Mouse (Mus musculus) mature B cell (primary cell): ENCODE measurements around the gene Flvcr1.

Source experiments
- in situ Hi-C: fragments of 300-500 bp; cut with MboI; formaldehyde crosslinking; loops from 2 replicates; pipeline ENCODE4 v1.14.3; 2019

Flvcr1 gene

DNA sequence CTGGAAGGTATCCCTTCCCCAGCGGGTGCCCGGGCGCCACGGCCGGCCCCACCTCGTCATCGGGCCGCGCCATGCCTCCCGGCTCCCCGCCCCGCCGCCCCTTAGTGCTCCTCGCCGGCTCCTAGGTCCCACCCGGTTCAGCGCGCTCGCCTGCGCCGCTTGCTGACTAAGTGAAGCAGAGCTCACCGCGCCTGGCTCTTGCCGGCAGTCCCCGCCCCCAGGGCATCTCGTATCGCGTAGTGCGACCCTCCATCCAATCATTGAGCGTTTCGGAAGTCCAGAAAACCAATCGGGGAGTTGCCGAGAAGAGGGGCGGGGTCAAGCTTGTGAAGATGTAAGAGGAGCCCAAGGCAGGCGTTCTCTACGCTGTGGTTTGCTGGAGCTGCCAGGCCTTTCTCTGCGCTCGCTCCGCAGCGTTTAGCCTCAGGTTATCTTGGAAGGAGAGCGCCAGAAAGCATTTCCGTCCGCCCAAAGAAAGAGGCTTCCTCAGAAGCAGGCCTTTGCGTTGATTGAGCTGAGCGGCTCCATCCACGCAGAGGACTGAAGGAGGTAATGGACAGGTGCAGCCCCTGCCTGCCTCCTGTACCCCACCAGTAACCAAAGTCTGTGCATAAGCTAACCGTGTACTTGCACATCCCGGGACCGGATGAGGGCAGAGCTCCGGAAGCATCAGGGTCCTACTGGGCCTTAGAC lies at the start of gene Flvcr1:
Flvcr1 (minus strand) TSS at position 138 of the 693 bp plus-strand sequence.
- in situ Hi-C loops: no loop called here

DNA sequence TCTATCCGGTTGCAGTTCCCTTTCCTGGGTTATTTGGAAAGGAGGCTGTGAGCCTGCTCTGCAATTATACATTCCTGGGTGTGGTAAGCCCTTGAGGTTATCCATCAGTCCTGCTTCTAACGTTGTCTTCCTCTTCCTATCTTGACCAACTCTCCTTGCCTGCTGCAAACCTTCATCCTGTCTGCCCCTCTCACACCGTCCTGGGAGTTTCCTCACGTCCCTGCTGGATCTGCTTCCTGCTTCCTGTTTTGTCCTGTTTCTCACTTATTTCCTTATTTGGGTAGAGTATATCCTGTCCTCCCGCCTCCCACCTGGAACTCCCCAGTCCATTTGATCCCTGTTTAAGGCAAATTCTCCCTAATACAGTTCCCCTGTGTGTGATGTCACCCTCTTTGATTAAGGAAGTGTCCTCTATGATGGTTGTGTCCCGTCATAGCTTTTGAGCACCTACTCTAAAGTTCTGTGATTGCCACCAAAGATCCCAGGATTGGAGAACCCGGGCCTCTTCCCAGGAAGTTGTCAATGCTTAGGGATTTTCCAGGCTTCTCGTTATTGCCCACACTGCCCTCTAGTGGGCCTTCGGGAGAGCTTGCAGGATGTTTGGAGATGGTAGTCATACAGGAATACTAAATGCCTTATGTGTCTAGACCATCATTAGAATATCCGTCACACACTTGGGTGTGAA lies 49.4 kb upstream of the Flvcr1 start:
- in situ Hi-C loops: no loop called here

DNA sequence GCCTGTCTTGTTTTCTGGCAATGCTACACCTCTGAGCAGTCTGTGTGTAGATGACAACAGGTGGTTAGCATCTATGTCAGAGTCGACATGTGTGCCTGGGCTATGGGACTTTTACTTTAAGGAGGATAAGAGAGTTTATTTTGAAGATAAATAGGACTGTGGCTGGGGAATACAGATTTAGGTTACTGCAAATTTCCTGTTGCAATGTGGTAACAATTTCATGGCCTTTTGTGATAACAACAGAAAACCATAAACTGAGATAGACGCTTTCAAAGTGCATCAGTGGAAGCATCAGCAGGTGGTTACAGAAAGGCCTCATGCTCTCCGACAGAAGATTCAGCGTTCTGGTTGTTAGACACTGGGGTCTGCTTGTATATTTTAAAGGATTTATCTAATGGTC lies 47.5 kb upstream of the Flvcr1 start:
- in situ Hi-C loops: no loop called here

DNA sequence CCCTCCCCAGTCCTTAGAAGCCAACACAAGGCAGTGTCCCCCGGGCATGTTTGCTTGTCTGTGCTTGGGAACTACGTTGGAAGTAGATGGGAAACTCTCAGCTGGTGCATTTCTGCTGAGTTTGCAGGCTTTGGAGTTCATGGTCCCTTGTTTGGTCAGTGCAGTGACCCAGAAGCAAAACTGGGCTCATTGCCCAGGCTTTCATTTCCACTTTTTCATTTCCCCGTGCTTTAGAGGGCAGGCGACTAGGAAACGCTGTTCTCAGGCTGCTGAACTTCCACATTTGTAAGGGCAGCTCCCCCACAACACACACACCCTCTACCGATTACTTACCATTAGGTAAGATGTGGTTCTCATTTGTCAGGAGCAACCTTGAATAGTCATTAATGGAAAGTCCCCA lies 47.0 kb upstream of the Flvcr1 start:
- in situ Hi-C loops: no loop called here

DNA sequence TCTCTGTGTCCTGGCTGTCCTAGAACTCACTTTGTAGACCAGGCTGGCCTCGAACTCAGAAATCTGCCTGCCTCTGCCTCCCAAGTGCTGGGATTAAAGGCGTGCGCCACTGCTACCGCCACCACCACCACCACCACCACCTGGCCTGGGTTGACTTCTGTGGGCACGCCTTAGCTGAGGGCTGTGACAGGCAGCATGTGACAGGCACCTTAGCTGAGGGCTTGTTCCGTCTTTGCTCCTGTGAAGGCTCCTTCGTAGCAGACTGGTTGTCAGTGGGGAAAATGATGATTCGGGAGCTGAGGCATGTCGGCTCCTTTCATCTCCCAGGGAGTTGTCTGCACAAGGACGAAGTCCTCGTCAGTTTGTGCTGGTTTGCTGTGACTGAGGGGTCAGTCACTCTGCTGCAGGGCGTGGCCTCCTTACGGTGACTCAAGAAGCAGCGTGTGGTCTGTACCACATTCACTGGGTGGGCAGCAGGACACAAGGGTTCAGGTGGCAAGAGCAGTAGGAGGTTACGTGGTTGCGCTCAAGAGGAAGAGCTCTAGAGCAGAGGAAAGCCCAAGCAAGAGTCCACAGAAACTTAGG lies 46.5 kb upstream of the Flvcr1 start:
- in situ Hi-C loops: no loop called here

DNA sequence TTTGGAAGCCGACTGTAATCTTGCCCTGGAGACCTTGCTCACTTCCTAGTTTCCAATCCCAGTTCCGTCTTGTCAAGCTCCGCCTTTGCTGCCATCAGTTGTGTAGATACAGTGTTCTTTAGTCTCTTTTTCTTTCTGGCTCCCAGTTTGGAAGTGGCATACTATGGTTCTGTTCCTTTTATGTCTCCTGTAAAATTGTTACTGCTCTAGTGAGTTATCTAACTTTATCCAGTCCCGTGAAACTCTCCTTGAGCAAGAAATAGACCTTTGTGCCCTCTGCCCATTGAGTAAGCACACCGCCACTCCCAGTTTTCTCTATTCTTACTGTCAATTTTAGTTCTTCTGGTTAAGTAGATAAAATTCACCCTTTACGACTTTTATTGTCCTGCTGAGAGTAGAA lies 45.7 kb upstream of the Flvcr1 start:
- in situ Hi-C loops: no loop called here

DNA sequence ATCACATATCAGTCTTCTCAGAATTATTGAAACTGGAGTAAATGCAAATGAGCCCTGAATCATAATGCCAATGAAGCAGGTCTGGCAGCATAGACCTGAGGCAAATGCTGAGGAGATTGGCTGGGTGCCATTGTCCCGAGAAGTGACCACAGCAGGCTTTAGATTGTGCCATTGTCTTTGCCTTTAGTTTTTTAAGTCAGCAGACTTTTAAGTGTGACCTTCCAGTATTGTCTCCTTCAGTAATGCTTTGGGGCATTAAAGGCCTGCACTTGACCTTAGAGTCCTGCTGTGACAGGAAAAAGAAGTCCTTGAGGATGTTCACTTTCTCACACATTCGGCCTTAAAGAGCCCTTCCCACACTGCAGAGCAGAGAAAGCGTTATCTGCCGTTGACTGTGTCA lies 44.3 kb upstream of the Flvcr1 start:
- in situ Hi-C loops: no loop called here

DNA sequence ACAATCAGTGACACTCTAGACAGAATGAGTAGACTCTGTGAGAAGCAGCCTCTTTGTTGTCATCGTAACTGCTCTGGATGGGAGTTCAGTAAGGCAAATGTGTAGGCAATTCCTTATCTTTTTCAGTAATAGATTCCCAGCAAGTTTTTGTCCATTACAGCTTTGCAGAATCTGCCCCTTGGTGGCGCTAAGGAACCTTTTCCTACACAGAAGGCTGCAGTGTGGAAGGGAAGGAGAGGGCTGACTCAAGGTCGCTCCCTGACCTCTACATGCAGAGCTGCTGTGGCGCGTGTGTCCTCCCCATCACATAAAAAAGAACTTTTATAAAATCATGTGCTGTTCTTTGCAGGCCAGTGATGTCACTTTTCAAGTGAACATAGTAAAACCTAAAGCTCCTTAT lies 42.4 kb upstream of the Flvcr1 start:
- in situ Hi-C loops: no loop called here

DNA sequence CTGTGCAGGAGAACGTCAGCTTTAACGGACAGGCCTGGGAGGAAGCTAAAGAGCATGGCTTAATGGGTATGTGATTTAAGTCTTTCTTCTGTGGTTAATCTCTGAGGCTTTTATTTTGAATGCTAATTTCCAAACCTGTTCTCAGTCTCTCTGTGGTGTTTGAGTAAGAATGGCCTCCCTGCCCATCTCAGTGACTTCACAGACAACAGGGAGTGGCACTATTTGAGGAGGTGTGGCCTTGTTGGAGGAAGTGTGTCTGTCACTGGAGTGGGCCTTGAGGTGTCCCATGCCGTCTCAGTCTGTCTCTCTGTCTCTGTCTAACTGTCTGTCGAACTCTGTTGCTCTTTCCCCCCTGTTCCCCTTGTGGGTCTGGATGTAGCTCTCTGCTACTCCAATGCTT lies 39.2 kb upstream of the Flvcr1 start:
- in situ Hi-C loops: no loop called here

DNA sequence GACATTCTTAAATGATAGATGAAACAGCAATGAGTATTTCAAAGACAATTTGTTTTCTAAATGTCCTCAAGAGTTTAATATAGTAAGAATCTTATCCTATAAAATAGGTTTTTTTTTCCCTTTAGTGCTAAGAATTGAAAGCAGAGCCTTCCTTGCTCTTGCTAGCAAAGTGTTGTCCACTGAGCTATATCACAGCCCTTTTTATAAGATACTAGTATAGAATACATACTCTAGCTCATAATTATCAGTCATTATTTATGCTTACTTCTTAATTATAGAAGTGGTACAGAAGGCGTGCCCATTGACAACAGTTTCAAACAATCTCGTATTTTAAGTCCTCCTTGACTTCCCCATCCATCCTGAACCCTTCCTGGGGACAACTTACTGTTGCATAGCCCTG lies 38.6 kb upstream of the Flvcr1 start:
- in situ Hi-C loops: no loop called here

DNA sequence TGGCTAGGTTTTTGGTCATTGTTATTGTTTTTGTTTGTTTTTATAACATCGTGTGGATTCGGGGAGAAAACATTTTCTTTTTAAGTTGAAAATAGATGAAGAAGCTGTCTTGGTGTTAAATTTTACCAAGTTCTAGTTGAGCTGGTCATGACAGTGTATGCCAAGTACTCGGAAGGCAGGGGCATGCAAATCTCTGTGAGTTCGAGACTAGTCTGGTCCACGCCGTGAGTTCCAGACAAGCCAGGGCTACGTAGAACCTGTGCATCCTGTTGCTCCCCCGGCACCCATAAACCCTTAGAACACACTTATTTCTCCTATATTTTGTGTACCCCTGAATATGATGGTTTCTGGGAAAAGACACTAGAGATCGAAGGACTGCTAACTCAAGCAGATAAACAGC lies 37.7 kb upstream of the Flvcr1 start:
- in situ Hi-C loops: no loop called here

DNA sequence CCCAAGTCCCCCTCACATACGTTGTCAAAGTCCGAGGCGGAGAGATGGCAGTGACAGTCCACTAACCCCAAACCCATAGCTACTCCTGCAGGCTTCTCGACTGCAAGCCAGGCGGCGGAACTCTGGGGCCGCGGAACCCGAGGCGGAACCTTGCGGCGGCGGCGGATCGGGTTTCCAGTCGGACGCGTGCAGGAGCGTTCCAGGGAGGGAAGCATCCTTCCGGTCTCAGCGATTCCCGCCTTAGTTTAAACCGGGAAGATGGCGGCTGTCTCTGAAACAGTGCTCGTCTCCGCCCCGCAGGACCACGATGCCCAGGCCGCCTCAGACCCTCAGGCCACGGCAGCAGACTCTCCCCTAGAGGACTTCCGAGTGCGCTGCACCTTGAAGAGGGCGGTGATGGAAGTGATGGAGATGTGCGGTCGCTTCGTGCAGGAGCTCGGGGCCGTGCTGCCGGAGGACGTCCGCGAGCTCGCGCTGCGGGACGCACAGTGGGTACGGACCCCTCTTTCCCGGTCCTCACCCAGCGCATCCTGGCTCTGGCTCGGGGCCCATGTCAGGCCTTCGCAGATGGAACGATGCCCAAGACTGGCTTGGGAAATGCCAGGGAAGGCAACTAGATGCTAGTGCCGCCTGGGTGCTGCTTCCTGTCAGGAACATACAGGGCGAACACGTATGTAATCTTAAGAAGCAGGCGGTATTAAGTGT lies 37.0 kb upstream of the Flvcr1 start, which contains the start of the genes Tatdn3 and Nsl1:
Tatdn3 (minus strand) TSS at position 152 of the 705 bp plus-strand sequence.
Nsl1 (plus strand) TSS at position 232 of the 705 bp plus-strand sequence.
- in situ Hi-C loops: no loop called here

DNA sequence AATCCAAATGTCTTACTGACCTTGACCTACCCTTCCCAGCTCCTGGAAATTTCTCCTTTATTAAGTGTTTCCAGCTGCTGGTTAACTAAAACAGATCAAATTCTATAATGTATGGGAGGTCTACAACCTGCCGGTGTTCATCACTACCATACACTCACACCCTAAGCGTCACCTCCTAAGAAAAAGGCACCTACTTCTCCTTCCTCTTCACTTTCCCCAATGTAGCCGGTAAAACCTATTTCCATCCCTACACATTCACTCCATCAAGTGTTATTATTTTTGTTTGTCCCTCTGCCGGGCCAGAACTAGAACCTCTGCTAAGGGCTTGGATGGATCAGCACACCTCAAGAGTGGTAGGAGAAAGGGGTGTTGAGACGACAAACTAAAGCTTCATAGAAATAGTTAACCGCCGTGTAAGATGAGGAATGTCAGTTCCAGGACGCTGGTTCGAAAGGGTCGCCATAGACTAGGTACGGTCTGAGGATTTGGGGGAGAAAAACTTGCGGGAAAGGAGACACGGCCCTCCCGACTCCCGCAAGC lies 36.4 kb upstream of the Flvcr1 start:
- in situ Hi-C loops: no loop called here

DNA sequence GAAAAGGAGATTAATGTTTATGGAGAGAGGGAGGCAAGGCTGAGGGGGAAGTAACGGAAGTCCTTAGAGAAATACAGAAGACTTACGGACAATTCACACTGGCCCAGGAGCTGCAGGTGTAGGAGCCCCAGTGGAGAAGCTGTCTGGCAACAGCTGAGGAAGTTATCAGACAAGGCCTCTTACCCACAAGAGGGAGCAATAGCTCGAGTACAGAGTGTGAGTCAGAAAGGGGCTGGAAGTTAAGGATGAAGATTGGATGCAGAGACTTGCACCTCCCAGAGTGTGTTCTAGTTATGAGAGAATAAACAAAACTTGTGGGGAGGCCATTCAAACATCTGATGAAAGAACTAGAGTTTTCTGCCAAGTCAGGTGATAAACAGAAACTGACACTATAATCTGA lies 31.5 kb upstream of the Flvcr1 start:
- in situ Hi-C loops: no loop called here

DNA sequence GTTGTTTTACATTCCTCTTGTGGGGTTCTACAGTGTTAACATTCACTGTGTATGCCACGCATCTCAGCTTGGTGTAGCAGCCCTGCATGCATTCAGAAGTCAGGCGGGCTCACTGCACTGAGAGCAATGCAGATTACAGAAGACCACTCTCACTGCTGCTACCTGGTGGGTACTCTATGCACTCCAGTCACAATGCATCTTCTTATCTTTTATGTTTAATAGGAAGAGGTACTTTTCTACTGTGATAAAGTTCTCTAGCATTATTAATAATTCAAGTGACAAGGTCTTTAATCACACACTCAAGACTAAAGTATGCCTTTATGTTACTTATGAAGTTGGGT lies 29.5 kb upstream of the Flvcr1 start:
- in situ Hi-C loops: no loop called here

DNA sequence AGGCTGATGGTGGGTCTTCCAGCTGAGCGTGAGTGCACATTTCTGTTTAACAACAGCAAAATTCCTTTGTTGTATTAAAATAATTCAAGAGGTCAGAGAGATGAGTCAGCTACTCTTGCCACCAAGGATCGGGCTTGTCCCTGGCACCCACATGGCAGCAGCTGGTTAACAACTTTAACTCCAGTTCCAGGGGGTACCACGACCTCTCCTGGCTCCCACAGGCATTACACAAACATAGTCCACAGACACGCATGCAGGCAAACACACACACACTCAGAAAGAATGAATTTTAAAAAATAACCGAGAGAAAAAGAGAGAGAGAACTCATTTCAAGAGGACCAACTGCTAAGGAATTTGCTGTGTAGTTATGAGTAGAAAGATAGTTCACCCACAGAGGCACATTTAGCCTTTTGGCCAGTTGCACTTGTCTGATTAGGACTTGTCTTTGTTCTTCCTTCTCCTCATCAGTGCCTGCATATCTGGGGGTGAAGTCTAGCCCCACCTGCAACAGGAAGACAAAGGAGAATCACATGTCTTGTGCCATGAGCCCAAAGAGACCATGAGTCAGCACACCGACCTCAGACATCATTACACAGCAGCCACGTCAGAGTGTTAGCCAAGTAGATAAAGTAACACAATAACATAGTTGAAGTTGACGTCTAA lies 29.0 kb upstream of the Flvcr1 start:
- in situ Hi-C loops: no loop called here

DNA sequence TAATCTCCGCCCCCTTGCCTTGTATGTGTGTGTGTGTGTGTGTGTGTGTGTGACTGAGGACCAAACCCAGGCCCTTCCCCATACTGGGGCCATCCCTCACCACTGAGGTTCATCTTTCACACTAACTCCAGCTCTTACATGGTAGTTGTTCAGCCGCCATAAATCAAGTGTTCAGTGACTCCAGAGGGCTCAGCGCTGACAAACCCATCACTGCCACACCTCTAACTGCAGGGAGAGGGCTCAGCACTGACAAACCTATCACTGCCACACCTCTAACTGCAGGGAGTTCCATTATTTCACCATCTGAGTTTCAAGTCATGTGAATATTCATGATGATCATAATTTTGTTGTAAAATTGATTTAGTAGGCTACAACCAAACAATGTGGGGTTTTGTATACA lies 27.6 kb upstream of the Flvcr1 start:
- in situ Hi-C loops: no loop called here

DNA sequence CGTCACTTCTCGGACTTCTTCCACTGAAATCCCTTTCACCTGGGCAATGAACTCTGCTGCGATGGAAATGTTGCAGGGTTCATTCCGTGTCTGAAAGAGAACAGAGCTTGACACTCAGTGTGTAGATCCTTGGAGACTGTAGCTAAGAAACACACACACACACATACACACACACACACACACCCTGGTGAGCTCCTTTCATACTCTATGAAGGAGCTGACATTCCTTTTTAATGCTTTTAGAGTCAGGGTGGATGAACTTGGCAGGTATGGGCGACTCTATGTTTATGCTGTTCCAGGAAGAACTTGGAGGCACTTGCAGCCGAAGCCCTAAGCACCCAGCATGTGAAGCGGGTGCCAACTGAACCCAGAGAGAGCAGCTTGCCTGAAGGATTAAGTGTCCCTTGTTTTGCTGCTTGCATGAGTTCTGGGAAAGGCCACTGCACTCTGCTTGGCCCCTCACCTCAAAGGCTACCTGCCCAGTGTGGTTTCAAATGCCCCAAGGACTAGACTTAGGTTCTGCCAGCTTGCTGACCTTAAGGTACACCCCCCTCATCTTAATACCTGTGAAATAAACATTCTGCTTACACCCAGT lies 20.4 kb upstream of the Flvcr1 start:
- in situ Hi-C loops: no loop called here

DNA sequence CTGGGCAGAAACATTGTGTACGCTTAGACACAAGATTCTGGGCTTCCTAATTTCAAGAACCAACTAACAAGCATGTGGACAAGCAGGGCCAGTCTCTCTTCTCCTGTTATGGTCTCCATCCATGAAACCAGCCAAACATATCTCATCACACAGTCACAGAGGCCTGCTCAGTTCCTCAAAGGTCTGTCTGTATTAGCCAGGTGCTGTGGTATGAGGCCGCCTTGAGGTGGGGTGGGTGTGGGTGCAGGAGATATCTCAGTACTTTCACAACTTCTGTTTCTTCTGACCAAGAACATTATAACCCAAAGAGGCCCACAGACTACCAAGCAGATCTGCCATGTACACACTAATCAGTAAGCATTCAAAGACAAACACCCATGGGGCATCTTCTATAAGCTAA lies 19.3 kb upstream of the Flvcr1 start:
- in situ Hi-C loops: no loop called here

DNA sequence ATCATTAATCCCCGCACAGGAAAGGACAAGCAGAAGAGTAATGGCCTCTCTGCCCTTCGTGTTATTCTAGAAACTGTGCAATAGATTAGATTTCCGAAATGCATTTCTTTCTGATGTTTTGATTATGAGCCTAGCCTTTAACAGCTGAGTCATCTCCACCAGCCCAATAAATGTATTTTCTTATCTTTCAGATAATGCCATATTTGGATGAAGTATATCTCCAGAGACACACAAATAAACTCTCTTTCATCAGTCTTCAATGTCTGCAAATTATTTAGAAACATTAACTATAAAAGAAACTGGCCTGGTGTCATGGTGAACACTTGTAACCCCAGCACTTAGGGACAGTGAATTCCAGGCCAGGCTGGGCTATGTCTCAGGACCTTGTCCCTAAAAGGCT lies 16.7 kb upstream of the Flvcr1 start:
- in situ Hi-C loops: no loop called here

DNA sequence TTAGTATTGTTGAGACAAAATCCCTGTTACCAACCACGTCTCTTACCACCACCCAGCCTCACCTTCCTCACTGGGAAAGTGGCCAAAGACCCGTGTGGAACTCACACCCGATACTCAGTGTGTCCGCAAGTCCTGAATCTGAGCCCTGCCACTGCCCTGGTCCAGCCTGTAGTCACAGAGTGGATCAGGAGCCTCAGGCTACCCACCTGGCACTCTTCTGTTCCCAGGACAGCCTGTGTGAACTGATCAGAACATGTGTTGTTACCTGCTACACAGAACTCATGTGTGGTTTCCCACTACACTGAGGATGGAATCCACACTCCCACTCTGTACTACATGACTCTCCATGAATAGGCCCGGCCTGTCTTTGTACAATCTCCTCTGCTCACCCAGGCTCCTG lies 16.1 kb upstream of the Flvcr1 start:
- in situ Hi-C loops: no loop called here

DNA sequence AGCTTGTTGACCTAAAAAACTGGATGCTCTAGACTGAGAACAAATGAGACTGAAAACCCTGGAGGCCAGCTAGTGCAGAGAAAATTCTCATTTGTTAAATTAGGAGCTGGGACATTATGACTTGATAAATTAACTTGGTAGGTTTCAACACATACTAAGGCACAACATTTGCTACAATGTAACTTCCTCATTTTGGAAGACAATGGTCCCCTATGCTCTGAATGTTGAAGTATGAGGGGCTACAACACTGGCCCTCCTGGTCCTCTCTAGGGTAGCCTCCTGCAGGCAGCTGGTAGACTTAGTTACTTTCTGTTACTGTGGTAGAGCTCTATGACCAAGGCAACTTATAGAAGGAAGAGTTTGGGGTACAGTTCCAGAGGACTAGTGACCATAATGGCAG lies 15.4 kb upstream of the Flvcr1 start:
- in situ Hi-C loops: no loop called here
